Mouse (Mus musculus) C2C12 (cell line): ENCODE results near the gene Dcaf11.

Experiments
- CEBPB ChIP-seq: IDR thresholded peaks from one replicate; pipeline ENCODE4 v1.6.1; 2011; ENCODE audit warnings: low read depth, mild to moderate bottlenecking, control low read depth, moderate library complexity
- CTCF ChIP-seq: IDR thresholded peaks from one replicate; pipeline ENCODE4 v1.5.1; 2011; ENCODE audit not compliant: control insufficient read depth, insufficient read depth, insufficient read length
- FOSL1 ChIP-seq: IDR thresholded peaks from one replicate; pipeline ENCODE4 v1.8.0; 2011; ENCODE audit warnings: mild to moderate bottlenecking, low read length; ENCODE audit not compliant: poor library complexity, insufficient read depth, severe bottlenecking
- MAX ChIP-seq: IDR thresholded peaks from one replicate; pipeline ENCODE4 v1.6.1; 2011; ENCODE audit warnings: mild to moderate bottlenecking, control low read depth
- MYOD1 ChIP-seq: IDR thresholded peaks from one replicate; pipeline ENCODE4 v1.6.1; 2011; ENCODE audit warnings: low read depth; ENCODE audit not compliant: control insufficient read depth, insufficient read length
- MYOG ChIP-seq: IDR thresholded peaks from one replicate; pipeline ENCODE4 v1.6.1; 2011; ENCODE audit not compliant: control insufficient read depth, insufficient read length; ENCODE audit errors: extremely low read depth
- USF1 ChIP-seq: IDR thresholded peaks from one replicate; pipeline ENCODE4 v1.6.1; 2011; ENCODE audit warnings: low read depth, mild to moderate bottlenecking, control low read depth, moderate library complexity

DNA sequence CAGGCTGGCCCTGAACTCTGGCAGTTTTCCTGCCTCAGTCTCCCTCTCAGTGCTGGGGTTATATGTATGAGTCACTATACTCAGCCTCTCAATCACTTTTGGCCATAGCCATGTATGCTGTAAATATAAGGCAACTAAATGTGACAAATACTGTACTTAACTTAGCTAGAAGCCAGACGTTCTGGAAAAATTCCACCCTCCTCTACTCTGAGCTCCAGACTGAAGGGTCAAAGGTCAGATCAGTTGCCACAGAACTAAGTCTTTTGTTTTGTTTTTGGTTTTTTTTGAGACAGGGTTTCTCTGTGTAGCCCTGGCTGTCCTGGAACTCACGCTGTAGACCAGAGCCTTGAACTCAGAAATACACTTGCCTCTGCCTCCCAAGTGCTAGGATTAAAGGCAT is 56.1 kb downstream of the Dcaf11 start:
- TF ChIP-seq CTCF (no peak), MAX (no peak), USF1 (no peak), MYOG (no peak), CEBPB (no peak), MYOD1 (no peak), FOSL1 (no peak)
